Mouse (Mus musculus) cerebellum, adult 2 months (tissue): ENCODE results near the gene Pphln1.

Experiments
- CTCF ChIP-seq: fragments of 200-500 bp; IDR thresholded peaks from 2 replicates; pipeline ENCODE4 v1.5.1; 2011; ENCODE audit warnings: low read depth, mild to moderate bottlenecking, control low read depth, low read length, moderate library complexity, borderline replicate concordance; ENCODE audit not compliant: insufficient read depth
- POLR2A ChIP-seq: fragments of 200-500 bp; IDR thresholded peaks from 2 replicates; pipeline ENCODE4 v1.6.1; 2011; ENCODE audit warnings: low read length, control low read depth, borderline replicate concordance; ENCODE audit not compliant: insufficient read depth

DNA sequence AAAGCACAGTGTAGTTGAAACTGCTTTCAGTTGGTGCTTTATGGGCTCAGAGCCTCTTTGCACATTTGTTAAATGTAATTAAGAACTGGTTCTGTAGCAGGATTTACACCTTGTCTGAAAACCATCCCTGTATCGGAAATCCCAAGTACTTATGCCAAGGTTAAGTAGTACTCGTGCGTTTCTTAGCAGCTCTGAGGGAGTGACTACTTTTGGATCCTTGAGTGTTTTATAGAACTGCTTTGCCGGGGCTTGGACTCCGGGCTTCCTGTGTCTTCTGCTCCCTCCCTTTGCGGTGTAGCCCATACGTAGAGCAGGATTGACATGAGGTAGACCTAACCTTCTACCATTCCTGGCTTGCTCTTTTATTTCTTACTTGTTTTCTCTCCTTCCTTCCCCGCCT lies 77.5 kb downstream of the Pphln1 start:
- TF ChIP-seq CTCF (no peak), POLR2A (no peak)
